Mouse (Mus musculus): ENCODE data around the gene Trmt112.
"Not testable (repeated sequence)": the region's sequence is repeated elsewhere in the genome, so short reads cannot be mapped to it uniquely, and the experiment has no call there.

Gene Trmt112

DNA sequence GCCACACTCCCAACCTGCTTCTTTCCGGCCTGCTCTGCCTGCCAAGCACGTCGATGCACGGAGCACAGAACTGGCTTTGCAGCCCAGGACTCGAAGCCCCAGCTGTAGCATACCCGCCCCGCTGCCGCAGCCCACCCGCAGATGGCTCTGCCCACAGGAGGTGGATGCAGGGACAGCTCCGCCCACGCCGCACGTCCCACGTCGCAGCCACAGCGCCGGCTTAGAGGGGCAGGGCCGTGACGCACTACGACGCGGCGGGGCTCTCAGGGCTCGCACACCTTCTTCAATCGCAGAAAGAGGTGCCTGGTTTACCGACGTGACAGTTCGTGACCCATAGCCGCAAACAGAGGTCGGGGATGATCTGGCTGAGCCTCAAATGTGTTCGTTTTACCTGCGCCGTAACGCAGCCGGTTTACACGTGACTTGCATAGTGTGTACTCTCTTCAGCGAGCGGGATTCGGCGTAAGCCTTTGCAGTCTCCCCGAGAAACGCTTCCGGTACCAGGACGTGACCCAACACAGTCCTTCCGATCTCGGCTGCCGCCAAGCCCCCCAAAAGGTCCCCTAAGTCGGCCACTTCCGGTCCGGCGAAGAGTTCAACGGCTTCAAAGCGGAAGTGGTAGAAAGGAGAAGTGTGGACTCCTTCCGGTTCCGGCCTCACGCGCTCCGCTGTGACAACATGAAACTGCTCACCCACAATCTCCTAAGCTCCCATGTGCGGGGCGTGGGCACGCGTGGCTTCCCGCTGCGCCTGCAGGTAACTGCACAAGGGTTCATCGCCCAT is at the start of gene Trmt112, which contains the start of gene Prdx5:
Gene Trmt112, plus strand, starts transcription at position 192 of the 783 bp plus-strand sequence.
Gene Prdx5, minus strand, starts transcription at position 600 of the 783 bp plus-strand sequence.
- peak; percentile 78 for ATAC-seq (ENCODE audit: low TSS enrichment)

DNA sequence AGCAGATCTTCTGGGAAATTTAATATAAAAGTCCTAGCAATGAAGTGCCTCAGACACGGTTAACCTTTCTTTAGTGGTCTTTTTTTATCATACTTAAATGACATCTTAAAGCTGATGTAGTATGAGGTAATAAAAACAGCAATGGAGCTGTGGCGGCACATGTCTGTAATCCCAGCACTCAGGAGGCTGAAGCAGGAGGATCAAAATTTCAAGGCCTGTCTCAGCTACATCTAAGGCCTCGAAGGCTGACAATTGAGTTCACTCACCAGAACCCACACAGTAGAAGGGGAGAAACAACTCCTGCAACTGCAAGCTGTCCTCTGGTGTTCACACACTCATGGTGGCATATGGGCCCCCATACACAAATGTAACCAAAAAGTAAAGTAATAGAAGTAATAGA is 49.5 kb upstream of the Trmt112 start:
- no peak for ATAC-seq (ENCODE audit: low TSS enrichment)

DNA sequence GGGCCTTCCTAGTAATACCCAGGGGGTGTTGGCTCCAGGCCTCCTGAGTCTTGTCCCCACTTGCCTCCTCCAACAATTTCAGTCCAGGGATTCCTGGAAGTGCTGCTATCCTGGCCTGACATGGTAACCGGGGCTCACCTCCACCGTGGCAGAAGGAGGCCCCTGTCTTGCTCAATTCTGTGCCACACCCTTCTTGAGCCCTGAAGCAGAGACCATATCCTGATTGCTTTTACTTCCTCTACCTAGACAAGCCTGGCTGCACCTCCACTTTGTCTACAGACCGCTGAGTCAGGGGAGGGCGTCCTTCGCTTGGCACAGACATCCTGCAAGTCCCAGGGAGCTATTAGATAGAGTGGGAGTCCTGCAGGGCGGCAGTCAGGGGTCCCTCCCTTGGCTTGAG is 48.8 kb upstream of the Trmt112 start:
- ATAC-seq (ENCODE audit: low TSS enrichment) = no peak

- ATAC-seq (ENCODE audit: low TSS enrichment) = no peak
Observed at GRCm38 (mm10) chr19:6861451-6861850, 48.0 kb upstream of the Trmt112 start.

- peak; percentile 16; the same call in 1 of the 2 replicates for ATAC-seq (ENCODE audit: low TSS enrichment)
Observed at GRCm38 (mm10) chr19:6869355-6869754, 40.1 kb upstream of the Trmt112 start.

- no peak for ATAC-seq (ENCODE audit: low TSS enrichment)
Observed at GRCm38 (mm10) chr19:6871574-6872271, 37.8 kb upstream of the Trmt112 start.

DNA sequence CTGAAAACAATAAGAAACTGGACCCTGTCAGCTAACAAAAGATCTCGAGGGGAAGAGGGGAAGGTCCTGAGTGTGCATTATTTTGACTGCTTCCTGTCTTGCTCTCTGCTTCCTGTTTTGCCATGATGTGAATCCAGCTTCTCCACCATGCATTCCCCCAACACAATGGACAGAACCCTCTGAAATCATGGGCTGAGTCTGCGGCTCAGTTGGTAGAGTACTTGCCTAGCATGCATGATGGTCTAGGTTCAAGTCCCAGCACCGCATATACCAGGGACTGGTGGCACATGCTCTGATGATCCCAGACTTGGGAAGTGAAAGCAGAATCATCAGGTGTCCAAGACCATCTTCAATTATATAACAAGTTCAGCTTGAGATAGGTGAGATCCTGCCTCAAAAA is 36.8 kb upstream of the Trmt112 start:
- ATAC-seq (ENCODE audit: low TSS enrichment) = no peak

DNA sequence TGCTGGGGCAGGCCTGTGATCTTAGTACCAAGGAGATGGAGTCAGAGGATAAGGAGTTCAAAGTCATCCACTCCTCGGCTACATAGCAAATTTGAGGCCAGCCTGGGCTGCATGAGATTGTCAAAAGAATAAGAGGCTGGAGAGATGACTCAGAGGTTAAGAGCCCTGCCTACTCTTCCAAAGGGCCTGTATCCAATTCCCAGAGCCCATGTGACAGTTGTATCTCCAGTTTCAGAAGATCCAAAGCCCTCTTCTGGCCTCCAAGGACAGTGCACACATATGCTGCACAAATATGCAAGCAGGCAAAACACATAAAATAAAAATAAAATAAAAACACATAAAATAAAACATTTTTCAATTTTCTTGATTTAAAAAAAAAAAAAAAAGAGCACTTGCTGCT is 35.2 kb upstream of the Trmt112 start:
- ATAC-seq (ENCODE audit: low TSS enrichment) = no peak

GRCm38 (mm10) chr19:6875834-6876233 is 33.7 kb upstream of the Trmt112 start:
- peak; percentile 62; the same call in 1 of the 2 replicates for ATAC-seq (ENCODE audit: low TSS enrichment)

DNA sequence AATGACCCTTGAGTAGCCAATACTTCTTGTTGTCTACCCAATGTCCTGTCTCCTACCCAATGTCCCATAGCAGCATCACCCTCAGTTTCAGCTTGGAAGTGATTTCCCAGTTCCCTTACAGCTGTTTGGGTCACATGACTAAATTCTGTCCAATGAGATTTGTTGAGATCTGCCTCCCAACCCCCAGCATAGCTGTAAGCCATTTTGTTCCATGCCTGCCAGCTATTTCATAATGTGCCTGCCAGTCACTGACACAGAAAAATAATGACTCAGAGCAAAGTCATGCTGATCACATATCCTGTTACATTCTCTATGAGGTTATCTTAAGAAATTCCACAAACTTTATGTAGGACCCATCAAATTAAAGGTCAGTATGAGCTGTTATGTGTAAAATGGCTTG is 32.7 kb upstream of the Trmt112 start:
- ATAC-seq (ENCODE audit: low TSS enrichment) = no peak

DNA sequence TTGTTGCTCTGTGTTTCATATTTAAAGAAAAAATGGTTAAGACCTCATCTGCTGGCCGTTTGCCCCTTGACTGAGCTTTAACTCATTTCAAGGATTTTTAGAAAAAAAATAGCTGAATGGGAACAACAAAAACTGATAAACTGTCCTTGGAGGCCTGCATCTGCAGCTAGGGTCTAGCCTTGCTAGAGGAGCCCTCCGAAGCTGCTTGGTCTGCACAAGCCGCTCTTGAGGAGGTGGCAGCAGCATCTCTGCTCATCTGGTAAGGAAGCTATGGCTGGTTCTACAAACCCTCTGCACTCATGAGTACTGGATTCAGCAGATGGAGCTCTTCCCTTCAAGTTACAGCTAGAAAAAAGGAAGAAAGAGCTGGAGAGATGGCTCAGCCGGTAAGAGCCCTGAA is 31.5 kb upstream of the Trmt112 start:
- no peak for ATAC-seq (ENCODE audit: low TSS enrichment)

GRCm38 (mm10) chr19:6892512-6892911 is 17.0 kb upstream of the Trmt112 start:
- no peak for ATAC-seq (ENCODE audit: low TSS enrichment)

DNA sequence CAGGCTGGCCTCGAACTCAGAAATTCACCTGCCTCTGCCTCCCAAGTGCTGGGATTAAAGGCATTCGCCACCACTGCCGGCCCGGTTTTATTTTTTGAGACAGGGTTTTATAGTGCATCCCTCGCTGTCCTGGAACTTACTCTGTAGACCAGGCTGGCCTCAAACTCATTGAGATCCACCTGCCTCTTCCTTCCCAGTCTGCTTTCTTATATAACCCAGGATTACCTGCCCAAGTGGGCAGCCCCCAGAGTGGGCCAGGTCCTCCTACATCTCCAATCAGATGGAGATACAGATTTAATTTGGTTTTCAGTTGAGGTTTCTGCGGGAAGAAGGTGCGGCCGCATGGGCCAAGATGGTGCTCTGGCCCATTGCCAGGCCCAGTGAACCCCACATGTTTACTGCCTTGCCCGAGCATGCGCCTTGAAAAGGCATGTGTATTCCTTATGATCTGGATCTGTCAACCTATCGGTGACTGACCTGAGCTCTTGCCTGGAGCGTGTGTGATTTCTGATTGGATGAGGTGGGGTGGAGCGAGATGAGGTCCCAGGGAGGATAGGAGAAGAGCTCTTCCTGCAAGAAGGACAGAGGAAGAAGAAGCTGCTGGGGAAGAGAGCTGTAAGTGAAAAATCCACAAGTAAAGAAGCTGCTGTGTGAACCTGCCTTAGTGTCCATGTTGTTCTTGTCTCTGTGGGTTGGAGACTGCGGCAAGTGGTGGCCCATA is 15.6 kb upstream of the Trmt112 start:
- no peak for ATAC-seq (ENCODE audit: low TSS enrichment)

DNA sequence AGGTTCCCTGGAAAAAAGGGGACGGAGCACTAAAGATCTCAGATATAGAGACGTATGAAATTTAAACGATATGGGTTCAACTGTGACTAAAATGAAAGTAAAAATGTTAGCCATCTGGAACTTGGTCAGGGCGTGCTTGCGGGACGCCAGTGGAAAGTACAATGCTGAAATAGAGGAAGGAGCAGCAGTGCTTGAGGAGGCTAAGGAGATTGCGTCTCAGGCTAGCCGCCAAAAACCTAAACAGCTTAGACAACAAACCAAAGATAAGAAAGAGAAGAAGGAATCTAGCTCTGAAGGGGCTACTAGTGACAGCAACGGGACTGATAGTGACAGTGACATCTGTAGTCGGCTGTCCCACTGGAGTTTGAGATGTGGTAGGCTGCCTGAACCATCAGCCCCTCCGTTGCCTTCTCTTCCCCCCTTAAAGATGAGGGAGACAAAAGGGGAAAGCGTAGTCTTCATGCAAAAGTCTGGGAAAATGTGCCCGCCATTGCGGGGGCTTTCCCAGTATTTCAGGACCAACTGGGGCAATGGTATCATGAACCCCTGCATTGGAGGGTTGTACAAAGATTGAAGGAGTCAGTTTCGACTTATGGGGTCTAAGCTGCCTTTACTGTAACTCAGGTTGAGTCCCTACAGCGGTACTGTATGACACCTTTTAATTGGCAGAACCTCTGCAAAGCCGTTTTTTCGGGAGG is 13.7 kb upstream of the Trmt112 start:
- ATAC-seq (ENCODE audit: low TSS enrichment) = not testable (repeated sequence)

- no peak for ATAC-seq (ENCODE audit: low TSS enrichment)
Observed at GRCm38 (mm10) chr19:6899641-6900040, 9.9 kb upstream of the Trmt112 start.

GRCm38 (mm10) chr19:6903031-6903430 is 6.5 kb upstream of the Trmt112 start:
- no peak for ATAC-seq (ENCODE audit: low TSS enrichment)

GRCm38 (mm10) chr19:6904846-6905245 is 4.7 kb upstream of the Trmt112 start:
- ATAC-seq (ENCODE audit: low TSS enrichment) = no peak

- no peak for ATAC-seq (ENCODE audit: low TSS enrichment)
Observed at GRCm38 (mm10) chr19:6905498-6906159, 3.9 kb upstream of the Trmt112 start.

- no peak for ATAC-seq (ENCODE audit: low TSS enrichment)
Observed at GRCm38 (mm10) chr19:6906199-6906598, 3.3 kb upstream of the Trmt112 start.

DNA sequence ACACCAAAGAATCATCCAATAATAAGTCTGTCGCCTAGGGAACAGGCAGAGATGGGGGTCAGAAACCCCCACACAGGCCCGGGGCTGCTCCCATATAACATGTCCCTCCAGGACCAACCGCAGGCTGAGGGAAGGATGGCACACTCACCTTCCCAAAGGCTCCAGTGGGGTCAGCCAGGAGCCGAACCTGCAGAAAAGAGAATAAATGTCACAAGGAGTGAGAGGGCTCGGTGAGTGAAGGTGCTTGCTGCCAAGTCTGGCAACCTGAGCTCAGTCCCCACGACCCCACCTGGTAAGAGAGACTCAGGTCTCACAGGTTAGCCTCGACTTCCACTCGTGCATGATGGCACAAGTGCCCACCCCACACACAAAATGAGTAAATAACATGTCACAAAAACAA is 2.4 kb upstream of the Trmt112 start:
- no peak for ATAC-seq (ENCODE audit: low TSS enrichment)

- ATAC-seq (ENCODE audit: low TSS enrichment) = no peak
Observed at GRCm38 (mm10) chr19:6907811-6908540, 1.5 kb upstream of the Trmt112 start.
